Mouse (Mus musculus): ENCODE data around the gene Trpm8. TPM values are rescaled to one million over a fixed set of nuclear protein-coding genes. Genes with fewer than 3 reads are reported as not detected.

Gene Trpm8
- polyA plus RNA-seq, 1 experiment from 2014 or later = not detected

DNA sequence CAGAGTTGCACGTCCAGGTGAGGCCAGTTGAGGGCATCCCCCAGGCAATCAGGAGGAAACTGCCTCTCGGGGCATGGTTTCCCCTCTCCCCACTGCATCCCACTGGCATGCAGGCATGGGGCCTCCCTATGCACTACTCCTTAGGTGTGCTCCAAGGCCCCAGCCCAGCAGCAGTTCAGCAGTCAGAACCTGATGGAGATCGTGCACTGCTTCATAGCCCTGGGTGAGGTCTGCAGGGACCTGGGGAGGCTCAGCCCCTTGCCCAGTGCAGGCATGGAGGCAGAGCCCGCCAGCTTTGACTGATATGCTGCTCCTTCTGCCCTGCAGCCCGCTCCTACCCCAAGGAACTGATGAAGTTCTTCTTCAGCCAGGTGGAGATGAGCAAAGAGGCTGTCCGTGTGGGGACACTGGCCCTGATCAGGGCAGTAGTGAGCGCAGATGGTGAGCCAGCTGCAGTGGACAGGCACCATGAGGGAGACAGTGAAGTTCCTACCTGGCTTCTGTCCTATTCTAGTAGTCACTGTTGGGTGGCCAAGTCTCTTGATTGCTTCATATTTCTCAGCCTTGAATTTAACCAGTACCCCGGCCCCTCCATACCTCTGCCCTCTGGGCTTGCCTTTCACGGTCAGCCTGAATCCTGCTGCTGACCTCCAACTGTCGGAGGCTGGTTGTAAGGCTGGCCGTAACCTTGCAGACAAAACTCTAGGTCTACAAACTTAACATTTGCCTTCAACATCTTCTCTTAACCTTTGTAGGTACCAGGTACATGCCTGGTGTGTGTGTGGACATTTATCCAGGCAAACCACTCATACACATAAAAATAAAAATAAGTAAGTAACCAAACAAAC, 42.2 kb upstream of the Trpm8 start:
- DNase-seq (ENCODE audit: low spot score) = no peak
- no peak overlapping the region for H3K27ac ChIP-seq
- no peaks in the 10 kb centered on the region for H3K27me3 ChIP-seq (ENCODE audit: low read depth, poor library complexity, severe bottlenecking)
- no peak overlapping the region for H3K4me3 ChIP-seq
- H3K36me3 ChIP-seq = no peaks in the 10 kb centered on the region
- H3K9me3 ChIP-seq (replicated peaks) = peaks cover 90% of the 10 kb centered on the region
- H3K4me1 ChIP-seq = no peaks in the 10 kb centered on the region
- 68% methylated on average over 11 of the region's 11 CpGs for WGBS

DNA sequence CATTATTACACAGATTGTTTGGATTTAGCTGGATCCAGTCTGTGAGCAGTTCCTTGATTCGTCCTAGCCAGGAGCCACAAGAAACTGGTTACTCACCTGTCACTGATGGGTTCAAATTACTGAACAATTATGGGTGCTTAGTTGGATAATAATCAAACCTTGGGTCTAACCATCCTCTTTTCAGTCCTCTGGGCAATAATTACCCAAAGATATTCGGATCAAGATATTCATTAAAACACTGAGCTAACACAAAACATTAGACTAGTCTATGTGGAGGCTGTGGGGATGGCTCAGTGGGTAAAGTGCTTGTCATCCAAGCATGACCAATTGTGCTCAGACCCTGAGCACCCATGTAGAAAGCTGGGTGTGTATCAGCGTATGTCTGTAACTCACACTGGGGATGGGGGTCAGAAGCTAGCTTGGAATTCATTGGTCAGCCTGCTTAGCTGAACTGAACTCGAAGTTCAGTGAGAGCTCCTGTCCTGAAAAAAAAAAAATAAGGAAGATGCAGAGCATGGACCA, 41.5 kb upstream of the Trpm8 start:
- Histone ChIP-seq H3K9me3 (replicated peaks) (peaks cover 91% of the 10 kb centered on the region), H3K4me3 (no peak overlapping the region), H3K27me3 (ENCODE audit: low read depth, poor library complexity, severe bottlenecking) (no peaks in the 10 kb centered on the region), H3K27ac (no peak overlapping the region), H3K36me3 (no peaks in the 10 kb centered on the region), H3K4me1 (no peaks in the 10 kb centered on the region)
- no peak for DNase-seq (ENCODE audit: low spot score)
- 71% methylated on average over 4 of the region's 4 CpGs for WGBS

- Histone ChIP-seq H3K4me1 (no peaks in the 10 kb centered on the region), H3K27ac (no peak overlapping the region), H3K4me3 (no peak overlapping the region), H3K27me3 (ENCODE audit: low read depth, poor library complexity, severe bottlenecking) (no peaks in the 10 kb centered on the region), H3K9me3 (replicated peaks) (peaks cover 87% of the 10 kb centered on the region), H3K36me3 (no peaks in the 10 kb centered on the region)
- 79% methylated on average over 5 of the region's 5 CpGs for WGBS
- DNase-seq (ENCODE audit: low spot score) = no peak
Observed at GRCm38 (mm10) chr1:88237311-88237710, 40.1 kb upstream of the Trpm8 start.

- no peak overlapping the region for H3K27ac ChIP-seq
- DNase-seq (ENCODE audit: low spot score) = no peak
- H3K4me1 ChIP-seq = no peaks in the 10 kb centered on the region
- H3K36me3 ChIP-seq = no peaks in the 10 kb centered on the region
- no peaks in the 10 kb centered on the region for H3K27me3 ChIP-seq (ENCODE audit: low read depth, poor library complexity, severe bottlenecking)
- no peak overlapping the region for H3K4me3 ChIP-seq
- WGBS = 83% methylated on average over 6 of the region's 6 CpGs
- H3K9me3 ChIP-seq (replicated peaks) = peaks cover 85% of the 10 kb centered on the region
Observed at GRCm38 (mm10) chr1:88238771-88239170, 38.7 kb upstream of the Trpm8 start.

- Histone ChIP-seq H3K4me1 (no peaks in the 10 kb centered on the region), H3K36me3 (no peaks in the 10 kb centered on the region), H3K27ac (no peak overlapping the region), H3K4me3 (no peak overlapping the region), H3K9me3 (replicated peaks) (peaks cover 85% of the 10 kb centered on the region), H3K27me3 (ENCODE audit: low read depth, poor library complexity, severe bottlenecking) (no peaks in the 10 kb centered on the region)
- WGBS = 77% methylated on average over 5 of the region's 5 CpGs
- no peak for DNase-seq (ENCODE audit: low spot score)
Observed at GRCm38 (mm10) chr1:88240072-88240471, 37.4 kb upstream of the Trpm8 start.

DNA sequence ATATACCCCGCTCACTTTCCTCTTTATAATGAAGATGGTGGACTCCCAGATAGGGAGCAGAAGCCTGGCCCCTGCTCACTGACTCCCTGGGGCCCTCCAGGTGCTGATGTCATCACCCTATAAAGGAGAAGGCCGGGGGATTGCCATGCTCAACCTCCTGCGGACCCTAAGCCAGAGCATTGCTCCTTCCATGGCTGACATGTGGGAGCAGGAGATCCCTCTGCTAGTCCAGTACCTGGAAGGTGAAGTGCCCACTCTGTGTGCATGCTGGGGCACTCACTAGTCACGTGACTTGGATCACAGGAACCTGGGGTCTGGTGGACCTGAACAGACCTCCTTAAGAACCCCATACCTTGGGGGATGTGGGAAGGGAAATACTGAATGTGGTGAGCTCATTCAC, 36.9 kb upstream of the Trpm8 start:
- 82% methylated on average over 4 of the region's 4 CpGs for WGBS
- no peak overlapping the region for H3K4me3 ChIP-seq
- no peak for DNase-seq (ENCODE audit: low spot score)
- H3K4me1 ChIP-seq = no peaks in the 10 kb centered on the region
- no peaks in the 10 kb centered on the region for H3K36me3 ChIP-seq
- no peak overlapping the region for H3K27ac ChIP-seq
- no peaks in the 10 kb centered on the region for H3K27me3 ChIP-seq (ENCODE audit: low read depth, poor library complexity, severe bottlenecking)
- H3K9me3 ChIP-seq (replicated peaks) = peaks cover 84% of the 10 kb centered on the region

GRCm38 (mm10) chr1:88243861-88244260, 33.6 kb upstream of the Trpm8 start:
- H3K4me1 ChIP-seq = no peaks in the 10 kb centered on the region
- H3K36me3 ChIP-seq = no peaks in the 10 kb centered on the region
- no peak overlapping the region for H3K4me3 ChIP-seq
- 69% methylated on average over 5 of the region's 5 CpGs for WGBS
- H3K27ac ChIP-seq = no peak overlapping the region
- peaks cover 81% of the 10 kb centered on the region for H3K9me3 ChIP-seq (replicated peaks)
- no peak for DNase-seq (ENCODE audit: low spot score)
- H3K27me3 ChIP-seq (ENCODE audit: low read depth, poor library complexity, severe bottlenecking) = no peaks in the 10 kb centered on the region

DNA sequence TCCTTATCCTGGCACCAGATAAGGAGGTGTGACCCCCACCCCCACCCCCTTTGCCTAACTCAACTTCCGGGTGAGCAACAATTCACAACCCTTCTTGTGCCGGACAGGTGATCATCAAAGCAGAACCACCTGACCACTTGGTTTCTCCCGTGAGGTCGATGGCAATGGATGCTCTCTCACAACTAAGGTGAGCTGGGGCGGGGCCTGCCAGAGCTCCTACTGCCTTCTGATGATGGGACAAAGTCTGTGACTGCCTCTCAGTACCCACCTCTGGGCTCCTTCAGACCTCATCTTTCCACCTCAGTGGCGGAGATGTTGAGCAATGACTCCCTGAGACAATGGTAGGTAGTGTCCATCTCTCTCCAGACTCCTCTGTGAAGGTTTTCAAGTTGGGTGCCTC, 31.6 kb upstream of the Trpm8 start:
- H3K36me3 ChIP-seq = no peaks in the 10 kb centered on the region
- H3K27me3 ChIP-seq (ENCODE audit: low read depth, poor library complexity, severe bottlenecking) = no peaks in the 10 kb centered on the region
- WGBS = 78% methylated on average over 6 of the region's 6 CpGs
- DNase-seq (ENCODE audit: low spot score) = no peak
- H3K27ac ChIP-seq = no peak overlapping the region
- H3K4me3 ChIP-seq = no peak overlapping the region
- no peaks in the 10 kb centered on the region for H3K4me1 ChIP-seq
- peaks cover 82% of the 10 kb centered on the region for H3K9me3 ChIP-seq (replicated peaks)

GRCm38 (mm10) chr1:88246386-88246785, 31.1 kb upstream of the Trpm8 start:
- Histone ChIP-seq H3K4me3 (no peak overlapping the region), H3K27ac (no peak overlapping the region), H3K36me3 (no peaks in the 10 kb centered on the region), H3K9me3 (replicated peaks) (peaks cover 81% of the 10 kb centered on the region), H3K27me3 (ENCODE audit: low read depth, poor library complexity, severe bottlenecking) (no peaks in the 10 kb centered on the region), H3K4me1 (no peaks in the 10 kb centered on the region)
- 55% methylated on average over 6 of the region's 6 CpGs for WGBS
- no peak for DNase-seq (ENCODE audit: low spot score)

- H3K4me1 ChIP-seq = no peaks in the 10 kb centered on the region
- H3K36me3 ChIP-seq = no peaks in the 10 kb centered on the region
- H3K27ac ChIP-seq = no peak overlapping the region
- DNase-seq (ENCODE audit: low spot score) = no peak
- no peak overlapping the region for H3K4me3 ChIP-seq
- 44% methylated on average over 2 of the region's 2 CpGs for WGBS
- H3K27me3 ChIP-seq (ENCODE audit: low read depth, poor library complexity, severe bottlenecking) = no peaks in the 10 kb centered on the region
- H3K9me3 ChIP-seq (replicated peaks) = peaks cover 78% of the 10 kb centered on the region
Observed at GRCm38 (mm10) chr1:88247660-88248059, 29.8 kb upstream of the Trpm8 start.

GRCm38 (mm10) chr1:88248658-88249057, 28.8 kb upstream of the Trpm8 start:
- 76% methylated on average over 4 of the region's 4 CpGs for WGBS
- no peak overlapping the region for H3K27ac ChIP-seq
- peaks cover 81% of the 10 kb centered on the region for H3K9me3 ChIP-seq (replicated peaks)
- H3K27me3 ChIP-seq (ENCODE audit: low read depth, poor library complexity, severe bottlenecking) = no peaks in the 10 kb centered on the region
- H3K4me3 ChIP-seq = no peak overlapping the region
- no peaks in the 10 kb centered on the region for H3K4me1 ChIP-seq
- H3K36me3 ChIP-seq = no peaks in the 10 kb centered on the region
- DNase-seq (ENCODE audit: low spot score) = no peak

DNA sequence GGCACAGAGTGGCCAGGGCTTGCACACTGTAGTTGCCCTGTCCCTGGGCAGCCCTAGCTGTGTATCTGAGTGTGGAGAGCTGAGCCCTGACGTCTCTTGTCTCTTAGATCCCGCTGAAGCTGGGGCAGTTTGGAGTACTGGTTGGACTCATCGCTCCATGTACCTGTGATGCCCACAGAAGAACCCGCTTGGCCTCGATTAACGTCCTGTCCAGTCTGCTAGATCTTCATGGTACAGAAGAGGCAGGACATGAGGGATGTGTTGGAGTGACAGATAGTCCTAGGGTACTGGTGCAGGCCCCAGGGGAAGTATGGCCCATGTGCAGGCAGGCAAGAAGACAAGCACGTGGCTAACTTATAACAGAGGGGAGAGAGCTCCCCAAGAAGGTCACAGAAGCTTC, 27.9 kb upstream of the Trpm8 start:
- Histone ChIP-seq H3K27me3 (ENCODE audit: low read depth, poor library complexity, severe bottlenecking) (no peaks in the 10 kb centered on the region), H3K4me1 (no peaks in the 10 kb centered on the region)

GRCm38 (mm10) chr1:88250023-88250422, 27.4 kb upstream of the Trpm8 start:
- no peaks in the 10 kb centered on the region for H3K27me3 ChIP-seq (ENCODE audit: low read depth, poor library complexity, severe bottlenecking)
- no peak overlapping the region for H3K4me3 ChIP-seq
- no peaks in the 10 kb centered on the region for H3K4me1 ChIP-seq
- no peak for DNase-seq (ENCODE audit: low spot score)
- H3K27ac ChIP-seq = no peak overlapping the region
- H3K36me3 ChIP-seq = no peaks in the 10 kb centered on the region
- peaks cover 81% of the 10 kb centered on the region for H3K9me3 ChIP-seq (replicated peaks)
- WGBS = 84% methylated on average over 5 of the region's 5 CpGs

More for the DNA sequence above, 27.9 kb upstream of the Trpm8 start:
- Histone ChIP-seq H3K4me3 (no peak overlapping the region), H3K36me3 (no peaks in the 10 kb centered on the region), H3K9me3 (replicated peaks) (peaks cover 81% of the 10 kb centered on the region), H3K27ac (no peak overlapping the region)
- no peak for DNase-seq (ENCODE audit: low spot score)
- 83% methylated on average over 7 of the region's 7 CpGs for WGBS

Measured in limb, embryonic 10.5 days (tissue).